Mouse (Mus musculus): ENCODE data around the gene Phf5a. TPM values are rescaled to one million over a fixed set of nuclear protein-coding genes. Genes with fewer than 3 reads are reported as not detected.
A peak's percentile ranks its signal among the peaks of the same experiment; 100 is the strongest.

Gene Phf5a
- total RNA-seq, 2 experiments from 2014 or later, result 41.4 to 44.2 TPM

- intact Hi-C loops (cut with DNase I), result no loop called here
- DNase-seq, result peak in 1 of 2 experiments; percentile 37
These were observed 17.5 kb upstream of the Phf5a start for GRCm38 (mm10) chr15:81889175-81889574.

GRCm38 (mm10) chr15:81886795-81887550, 15.3 kb upstream of the Phf5a start:
- intact Hi-C loops (cut with DNase I), result no loop called here
- DNase-seq, result no peak

- DNase-seq, result no peak
- intact Hi-C loops (cut with DNase I), result no loop called here
These were observed 13.8 kb upstream of the Phf5a start for GRCm38 (mm10) chr15:81885418-81885934.

- intact Hi-C loops (cut with DNase I), result no loop called here
- no peak for DNase-seq
These were observed 10.6 kb upstream of the Phf5a start for GRCm38 (mm10) chr15:81882348-81882747.

GRCm38 (mm10) chr15:81879531-81880401, 8.1 kb upstream of the Phf5a start:
- intact Hi-C loops (cut with DNase I), result no loop called here
- DNase-seq, result peak; percentile 18 to 27

- intact Hi-C loops (cut with DNase I), result loop anchor here (5.0 kb wide), 1 partner anchor 40 kb away; no protein-coding TSS in a partner anchor
- peak; percentile 98 to 99 for DNase-seq
These were observed 788 bp upstream of the Phf5a start, which contains the start of gene Aco2 for GRCm38 (mm10) chr15:81872262-81873136. Gene Aco2, plus strand, starts transcription at chr15:81872309.

GRCm38 (mm10) chr15:81869985-81870384, 1.7 kb downstream of the Phf5a start:
- intact Hi-C loops (cut with DNase I), result loop anchor here (5.0 kb wide), 1 partner anchor 38 kb away; no protein-coding TSS in a partner anchor
- no peak for DNase-seq

GRCm38 (mm10) chr15:81864238-81864637, 7.5 kb downstream of the Phf5a start:
- DNase-seq, result no peak
- intact Hi-C loops (cut with DNase I), result no loop called here

GRCm38 (mm10) chr15:81860471-81861135, 11.1 kb downstream of the Phf5a start:
- no peak for DNase-seq
- intact Hi-C loops (cut with DNase I), result no loop called here

GRCm38 (mm10) chr15:81859330-81860255, 12.1 kb downstream of the Phf5a start:
- peak; percentile 82 to 83 for DNase-seq
- intact Hi-C loops (cut with DNase I), result loop anchor here (2.0 kb wide), 2 partner anchors 21 to 49 kb away; no protein-coding TSS in a partner anchor

- intact Hi-C loops (cut with DNase I), result loop anchor here (2.0 kb wide), 2 partner anchors 20 to 48 kb away; no protein-coding TSS in a partner anchor
- peak; percentile 62 to 68 for DNase-seq
These were observed 13.0 kb downstream of the Phf5a start, which contains the start of gene Tob2 for GRCm38 (mm10) chr15:81858517-81859329. Gene Tob2, minus strand, starts transcription at chr15:81858796.

- intact Hi-C loops (cut with DNase I), result loop anchor here (2.0 kb wide), 2 partner anchors 19 to 47 kb away; no protein-coding TSS in a partner anchor
These were observed 13.6 kb downstream of the Phf5a start for GRCm38 (mm10) chr15:81858138-81858516.

GRCm38 (mm10) chr15:81857724-81858116, 14.0 kb downstream of the Phf5a start:
- no peak for DNase-seq
- intact Hi-C loops (cut with DNase I), result loop anchor here (2.0 kb wide), 2 partner anchors 19 to 47 kb away; no protein-coding TSS in a partner anchor

More at GRCm38 (mm10) chr15:81858138-81858516, 13.6 kb downstream of the Phf5a start:
- peak; percentile 94 to 95 for DNase-seq

- peak in 1 of 2 experiments; percentile 25 for DNase-seq
- intact Hi-C loops (cut with DNase I), result no loop called here
These were observed 14.6 kb downstream of the Phf5a start for GRCm38 (mm10) chr15:81856938-81857723.

GRCm38 (mm10) chr15:81856030-81856790, 15.5 kb downstream of the Phf5a start:
- DNase-seq, result peak; percentile 83 to 85
- intact Hi-C loops (cut with DNase I), result no loop called here

GRCm38 (mm10) chr15:81853081-81853480, 18.6 kb downstream of the Phf5a start:
- no peak for DNase-seq
- intact Hi-C loops (cut with DNase I), result no loop called here

All from heart, postnatal 14 days (tissue).